In the genomic region with DNA sequence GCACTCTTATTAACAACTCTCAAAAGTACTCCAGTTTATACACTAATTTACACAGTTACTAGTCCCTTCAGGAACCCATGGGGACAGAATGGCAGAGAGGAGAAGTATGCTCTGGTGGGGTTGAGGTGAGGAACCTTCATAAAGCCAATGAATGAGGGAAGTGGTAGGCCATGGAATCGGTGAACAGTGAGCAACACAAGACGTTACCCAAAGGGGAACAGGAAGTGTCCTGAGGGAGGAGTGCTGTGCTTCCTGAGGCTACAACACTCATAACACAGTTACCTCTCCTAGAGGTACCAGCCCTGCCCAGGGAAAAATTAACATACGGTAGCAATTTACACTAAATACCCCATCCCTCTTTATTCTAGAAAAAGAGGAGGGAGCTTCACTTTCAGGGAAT, we compare ENCODE assay signal across 24 mouse cellular contexts.
"Had no signal": no experiment of that assay in that cellular context is flagged by ENCODE, and none has a peak within 500 bp of the region (broad histone marks: within the 10 kb centered on the region; RNA-seq: fewer than 3 reads in every experiment).

No protein-coding gene starts in this region.

- H3K4me2 ChIP-seq: heart, embryonic 12.5 days; hindbrain, embryonic 12.5 days; hindbrain, embryonic 14.5 days; kidney, embryonic 15.5 days; limb, embryonic 13.5 days; limb, embryonic 15.5 days; liver, embryonic 12.5 days had no signal

- H3K9ac ChIP-seq: heart, embryonic 12.5 days; hindbrain, embryonic 12.5 days; hindbrain, embryonic 14.5 days; kidney, embryonic 15.5 days; limb, embryonic 13.5 days; limb, embryonic 15.5 days; liver, embryonic 12.5 days had no signal

- ATAC-seq: hindbrain, embryonic 16.5 days; intestine, embryonic 16.5 days; liver, embryonic 12.5 days had no signal

- H3K4me1 ChIP-seq: heart, embryonic 12.5 days; hindbrain, embryonic 12.5 days; kidney, embryonic 15.5 days; limb, embryonic 13.5 days; limb, embryonic 15.5 days; liver, embryonic 12.5 days had no signal

- H3K27ac ChIP-seq: heart, embryonic 10.5 days; hindbrain, embryonic 12.5 days; hindbrain, embryonic 14.5 days; kidney, embryonic 15.5 days; kidney, postnatal 0 days; limb, embryonic 13.5 days; limb, embryonic 15.5 days; liver, embryonic 12.5 days had no signal

- H3K36me3 ChIP-seq: heart, embryonic 10.5 days; heart, embryonic 12.5 days; hindbrain, embryonic 12.5 days; kidney, embryonic 15.5 days; limb, embryonic 13.5 days; limb, embryonic 15.5 days; liver, embryonic 12.5 days had no signal

- H3K27me3 ChIP-seq: heart, embryonic 12.5 days; hindbrain, embryonic 12.5 days; kidney, embryonic 15.5 days; limb, embryonic 13.5 days; limb, embryonic 15.5 days; liver, embryonic 12.5 days had no signal

- H3K4me3 ChIP-seq: heart, embryonic 10.5 days; heart, embryonic 12.5 days; hindbrain, embryonic 12.5 days; kidney, embryonic 15.5 days; limb, embryonic 13.5 days; limb, embryonic 15.5 days; liver, embryonic 12.5 days had no signal

- H3K9me3 ChIP-seq: heart, embryonic 10.5 days; heart, embryonic 12.5 days; hindbrain, embryonic 12.5 days; kidney, embryonic 15.5 days; limb, embryonic 13.5 days; limb, embryonic 15.5 days; liver, embryonic 12.5 days had no signal

- DNase-seq: gastrocnemius, postnatal 14 days; gastrocnemius, postnatal 36 days; heart, adult 18-20 months; heart, postnatal 10 days; heart, postnatal 4 days; kidney, adult 11 months; kidney, adult 2 months; kidney, adult 9 months; kidney, postnatal 14 days; kidney, postnatal 36 days; layer of hippocampus, adult 9-11 months; layer of hippocampus, postnatal 36 days; left cerebral cortex, postnatal 4 days had no signal
